Mouse (Mus musculus) gastrocnemius, postnatal 10 days (tissue): ENCODE measurements around the gene Gprin1. TPM values are rescaled to one million over a fixed set of nuclear protein-coding genes. Genes with fewer than 3 reads are reported as not detected.
A peak's percentile ranks its signal among the peaks of the same experiment; 100 is the strongest.

ENCODE experiments used
- DNase-seq: peaks from one replicate; pipeline ENCODE4 v3.0.0; 2021; ENCODE audit warnings: mixed read lengths
- total RNA-seq, 2 experiments: library from RNA; stranded (reverse); gene quantifications; 2 replicates each; pipeline ENCODE4 v1.2.3; 2021

The Gprin1 gene
- total RNA-seq, 2 experiments from 2014 or later, result 0.47 to 0.63 TPM

DNA sequence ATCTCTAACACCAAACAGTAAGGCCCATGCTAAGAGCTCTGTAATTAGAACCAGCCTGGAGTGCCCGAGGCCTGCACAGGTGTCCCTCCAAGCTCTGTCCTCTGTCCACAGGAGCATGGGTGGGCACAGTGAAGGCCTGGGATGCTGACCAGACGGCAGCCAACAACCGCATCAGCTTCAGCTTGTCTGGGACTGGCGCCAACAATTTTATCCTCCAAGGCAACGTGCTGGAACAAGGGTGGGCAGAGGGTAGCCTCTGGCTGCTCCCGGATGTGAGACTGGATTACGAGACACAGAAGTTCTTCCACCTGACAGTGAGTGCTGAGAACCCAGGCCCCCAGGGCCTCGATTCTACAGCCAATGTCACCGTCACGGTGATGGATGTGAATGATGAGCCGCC is 23.5 kb downstream of the Gprin1 start:
- DNase-seq, result no peak

DNA sequence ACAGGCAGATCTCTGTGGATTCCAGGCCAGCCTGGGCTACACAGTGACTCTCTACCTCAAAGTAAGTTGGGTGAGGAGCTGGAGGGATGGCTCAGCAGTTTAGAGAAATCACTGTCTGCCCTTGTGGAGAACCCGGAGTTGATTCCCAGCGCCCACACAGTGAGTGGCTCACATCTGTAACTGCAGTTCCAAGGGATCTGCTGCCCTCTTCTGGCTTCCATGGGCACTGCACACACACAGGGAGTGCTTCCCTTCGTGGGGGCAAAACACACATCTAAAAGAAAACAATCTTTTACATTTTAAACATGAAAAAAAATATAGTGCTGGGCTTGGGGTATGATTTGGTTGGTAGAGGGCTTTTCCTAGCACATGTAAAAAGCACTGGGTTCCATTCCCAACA is 26.5 kb downstream of the Gprin1 start:
- no peak for DNase-seq

- DNase-seq, result peak; percentile 40
Measured at GRCm38 (mm10) chr13:54716916-54717315, 32.8 kb downstream of the Gprin1 start.

GRCm38 (mm10) chr13:54714996-54715395 is 34.7 kb downstream of the Gprin1 start:
- DNase-seq, result no peak

DNA sequence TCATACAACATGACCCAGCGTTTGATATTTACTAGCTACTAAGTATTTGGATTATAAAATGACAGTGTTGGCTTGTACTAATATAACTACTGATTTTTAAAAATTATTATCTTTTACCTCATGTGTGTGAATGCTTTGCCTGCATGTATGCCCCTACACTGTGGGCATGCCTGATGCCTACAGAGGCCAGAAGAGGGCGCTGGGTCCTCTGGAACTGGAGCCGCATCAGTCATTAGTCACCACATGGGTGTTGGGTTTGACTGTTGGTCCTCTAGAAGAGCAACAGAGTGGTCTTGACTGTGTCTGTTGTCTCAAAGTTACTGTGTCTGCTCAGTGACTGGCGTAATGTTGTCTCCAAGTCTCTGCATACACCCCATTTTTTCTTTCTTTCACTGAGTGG is 35.3 kb downstream of the Gprin1 start:
- no peak for DNase-seq

- DNase-seq, result no peak
Measured at GRCm38 (mm10) chr13:54710866-54711265, 38.8 kb downstream of the Gprin1 start.

GRCm38 (mm10) chr13:54704890-54705289 is 44.8 kb downstream of the Gprin1 start:
- DNase-seq, result no peak

GRCm38 (mm10) chr13:54702507-54702906 is 47.2 kb downstream of the Gprin1 start:
- DNase-seq, result no peak

- DNase-seq, result no peak
Measured at GRCm38 (mm10) chr13:54701243-54701642, 48.4 kb downstream of the Gprin1 start, which contains the start of gene Cdhr2. Gene Cdhr2, plus strand, starts transcription at chr13:54701461.

DNA sequence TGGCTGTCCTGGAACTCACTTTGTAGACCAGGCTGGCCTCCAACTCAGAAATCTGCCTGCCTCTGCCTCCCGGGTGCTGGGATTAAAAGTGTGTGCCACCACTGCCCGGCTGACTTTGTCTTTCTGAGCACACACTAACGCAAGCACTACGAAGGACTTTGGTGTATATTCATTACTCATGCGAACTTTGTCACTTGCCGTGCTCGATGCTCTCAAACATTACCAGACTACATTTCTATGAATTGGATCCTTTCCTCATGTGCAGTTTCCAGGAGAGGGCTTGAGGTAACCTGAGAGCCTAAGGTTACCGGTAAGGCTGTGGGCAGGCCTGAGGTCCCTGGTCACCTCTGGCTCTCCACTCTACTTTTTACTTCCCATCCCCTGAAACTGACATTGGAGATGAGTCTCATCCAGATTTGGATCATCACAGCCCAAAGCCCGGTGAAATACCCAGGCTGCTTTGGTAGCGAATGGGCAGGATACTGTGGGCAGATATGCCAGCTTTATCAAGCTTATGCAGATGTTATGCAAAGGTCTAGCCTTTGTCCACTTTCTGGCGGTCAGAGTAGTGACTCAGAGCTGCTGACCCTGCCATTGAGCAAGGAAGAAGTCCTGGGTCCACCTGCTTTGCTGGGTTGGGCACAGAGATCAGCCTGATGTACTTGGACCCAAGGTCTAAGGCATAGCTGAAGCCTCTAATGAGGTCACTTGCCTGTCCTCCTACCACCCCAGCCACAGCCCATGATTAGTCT is 54.0 kb downstream of the Gprin1 start:
- DNase-seq, result no peak

- DNase-seq, result peak; percentile 83
Measured at GRCm38 (mm10) chr13:54694348-54695060, 55.2 kb downstream of the Gprin1 start.

DNA sequence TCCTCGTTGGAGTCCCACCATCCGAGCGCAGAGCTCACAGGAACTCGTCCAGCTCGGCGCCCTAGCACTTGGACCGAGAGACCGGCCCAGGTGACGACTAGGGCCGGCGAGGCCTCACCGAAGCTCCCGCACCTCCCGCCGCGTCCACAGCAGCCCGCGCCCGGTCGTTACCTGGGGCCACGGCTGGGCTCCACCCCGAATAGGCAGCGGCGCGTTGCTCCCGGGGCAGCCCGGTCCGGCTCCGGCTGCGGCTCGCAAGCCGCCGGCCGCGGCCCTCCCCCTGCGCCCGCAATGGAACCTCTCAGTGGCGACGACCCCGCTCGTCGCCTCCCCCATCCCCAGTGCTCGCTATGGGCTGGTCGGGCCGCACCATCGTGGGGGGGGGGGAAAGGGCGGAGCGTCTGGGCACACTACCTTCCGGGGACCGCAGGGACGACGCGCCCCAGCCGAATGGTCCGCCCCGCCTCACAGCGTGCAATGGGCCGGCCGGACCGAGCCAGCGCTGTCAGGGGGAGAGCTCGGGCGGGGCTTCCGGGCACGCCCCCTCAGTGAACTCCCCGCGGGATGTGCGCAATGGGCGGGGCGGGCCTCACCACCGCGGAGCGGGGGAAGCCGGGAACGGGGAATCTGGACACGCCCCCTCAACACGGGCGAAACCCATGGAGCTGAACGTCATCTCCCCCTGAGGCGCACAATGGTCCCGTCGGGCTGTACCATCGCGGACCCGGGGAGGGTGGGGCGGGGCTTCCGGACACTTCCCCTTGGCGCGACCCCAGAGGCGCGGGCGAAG is 55.9 kb downstream of the Gprin1 start, which contains the start of gene Rnf44:
Gene Rnf44 (minus strand): TSS at position 350 of the 790 bp plus-strand sequence.
- peak; percentile 98 for DNase-seq

GRCm38 (mm10) chr13:54692711-54693557 is 56.7 kb downstream of the Gprin1 start:
- no peak for DNase-seq

DNA sequence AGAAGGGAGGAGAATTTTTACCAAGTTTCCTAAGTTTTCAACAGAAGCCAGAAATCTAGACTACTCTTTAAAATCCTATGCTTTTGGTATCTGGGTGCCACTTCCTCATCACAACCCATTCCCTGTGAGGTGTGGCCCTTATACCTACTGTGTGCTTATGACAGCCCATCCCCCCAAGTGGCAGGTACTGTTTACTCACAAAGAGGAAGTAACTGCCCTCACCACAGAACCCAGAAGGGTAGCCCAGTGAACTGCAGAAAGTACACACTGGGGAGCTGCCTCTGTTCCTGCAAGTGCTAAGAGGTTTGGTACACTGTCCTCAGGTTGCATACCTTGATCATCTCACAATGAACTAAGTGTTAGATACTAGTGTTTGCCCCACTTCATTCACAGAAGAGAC is 57.9 kb downstream of the Gprin1 start:
- no peak for DNase-seq

- no peak for DNase-seq
Measured at GRCm38 (mm10) chr13:54690151-54690740, 59.4 kb downstream of the Gprin1 start.

- peak; percentile 97 for DNase-seq
Measured at GRCm38 (mm10) chr13:54687575-54688424, 61.9 kb downstream of the Gprin1 start.

GRCm38 (mm10) chr13:54687096-54687495 is 62.6 kb downstream of the Gprin1 start:
- peak; percentile 65 for DNase-seq
